Mouse (Mus musculus): Measurements from ENCODE around the gene AW011738. TPM values are rescaled to one million over a fixed set of nuclear protein-coding genes. Genes with fewer than 3 reads are reported as not detected.
A peak's percentile ranks its signal among the peaks of the same experiment; 100 is the strongest.

AW011738 gene
- polyA plus RNA-seq, 1 experiment from 2014 or later, result 6.9 TPM

- WGBS, result 48% methylated on average over 7 of the region's 7 CpGs
- H3K4me1 ChIP-seq (replicated peaks), result peaks cover 49% of the 10 kb centered on the region
- no peak overlapping the region for H3K4me3 ChIP-seq (replicated peaks)
- no peak overlapping the region for H3K4me2 ChIP-seq (replicated peaks)
- no peaks in the 10 kb centered on the region for H3K9me3 ChIP-seq
- no peak overlapping the region for H3K9ac ChIP-seq (replicated peaks)
- peaks cover 20% of the 10 kb centered on the region for H3K27me3 ChIP-seq
- no peak for ATAC-seq
- peak overlapping the region; percentile 74 for H3K27ac ChIP-seq
- H3K36me3 ChIP-seq, result peaks cover 16% of the 10 kb centered on the region
Measured at GRCm38 (mm10) chr4:156253043-156253442, 49.9 kb downstream of the AW011738 start.

GRCm38 (mm10) chr4:156254361-156255077, 51.4 kb downstream of the AW011738 start:
- Histone ChIP-seq H3K4me3 (replicated peaks) (peak overlapping the region; percentile 26), H3K9ac (replicated peaks) (peak overlapping the region; percentile 21; the same call in 1 of the 2 replicates), H3K27ac (peak overlapping the region; percentile 53), H3K4me2 (replicated peaks) (peak overlapping the region; percentile 46), H3K9me3 (no peaks in the 10 kb centered on the region), H3K4me1 (replicated peaks) (peaks cover 48% of the 10 kb centered on the region), H3K27me3 (peaks cover 20% of the 10 kb centered on the region), H3K36me3 (peaks cover 1% of the 10 kb centered on the region; the same call in 1 of the 2 replicates)
- ATAC-seq, result peak; percentile 73
- WGBS, result 2% methylated on average over 23 of the region's 30 CpGs

Small RNA genes within 50 kb of the gene (microRNA-seq; reads per million reads assigned to microRNA genes)
- gene Mir7658, result 4.9 reads per million, percentile 20 among the genes with 10 or more reads in this experiment

Other genes starting within 250 kb of the AW011738 start
- 8.2 and 11.0 TPM in 2 replicates for gene C1qtnf12, start 241.0 kb upstream of the AW011738 start, polyA plus RNA-seq (2015; fragmentation: Nextera tagmentation; extraction: Ambion mirVana)
- gene B3galt6, start 210.7 kb upstream of the AW011738 start, polyA plus RNA-seq (2015; fragmentation: Nextera tagmentation; extraction: Ambion mirVana), result 25.0 and 26.9 TPM in 2 replicates
- 125 and 128 TPM in 2 replicates for gene Sdf4, start 210.4 kb upstream of the AW011738 start, polyA plus RNA-seq (2015; fragmentation: Nextera tagmentation; extraction: Ambion mirVana)
- gene Tnfrsf4, start 189.5 kb upstream of the AW011738 start, polyA plus RNA-seq (2015; fragmentation: Nextera tagmentation; extraction: Ambion mirVana), result 0.57 TPM in 2 replicates
- gene Tnfrsf18, start 177.1 kb upstream of the AW011738 start, polyA plus RNA-seq (2015; fragmentation: Nextera tagmentation; extraction: Ambion mirVana), result 2.0 and 2.3 TPM in 2 replicates
- not detected in 2 replicates for gene Ttll10, start 143.9 kb upstream of the AW011738 start, polyA plus RNA-seq (2015; fragmentation: Nextera tagmentation; extraction: Ambion mirVana)
- 36.6 and 40.6 TPM in 2 replicates for gene 9430015G10Rik, start 93.3 kb upstream of the AW011738 start, polyA plus RNA-seq (2015; fragmentation: Nextera tagmentation; extraction: Ambion mirVana)
- 0.66 and 0.93 TPM in 2 replicates for gene Rnf223, start 72.8 kb upstream of the AW011738 start, polyA plus RNA-seq (2015; fragmentation: Nextera tagmentation; extraction: Ambion mirVana)
- gene Agrn, start 5.8 kb upstream of the AW011738 start, polyA plus RNA-seq (2015; fragmentation: Nextera tagmentation; extraction: Ambion mirVana), result 129 and 142 TPM in 2 replicates
- 1.2 and 2.0 TPM in 2 replicates for gene Isg15, start 2.5 kb upstream of the AW011738 start, polyA plus RNA-seq (2015; fragmentation: Nextera tagmentation; extraction: Ambion mirVana)
- 2.3 and 2.5 TPM in 2 replicates for gene Perm1, start 12.6 kb downstream of the AW011738 start, polyA plus RNA-seq (2015; fragmentation: Nextera tagmentation; extraction: Ambion mirVana)
- 26.4 and 28.3 TPM in 2 replicates for gene Plekhn1, start 31.6 kb downstream of the AW011738 start, polyA plus RNA-seq (2015; fragmentation: Nextera tagmentation; extraction: Ambion mirVana)
- 57.9 and 60.1 TPM in 2 replicates for gene Noc2l, start 32.7 kb downstream of the AW011738 start, polyA plus RNA-seq (2015; fragmentation: Nextera tagmentation; extraction: Ambion mirVana)
- 5.2 and 6.0 TPM in 2 replicates for gene Samd11, start 52.4 kb downstream of the AW011738 start, polyA plus RNA-seq (2015; fragmentation: Nextera tagmentation; extraction: Ambion mirVana)
- gene Vmn2r-ps159, start 127.8 kb downstream of the AW011738 start, polyA plus RNA-seq (2015; fragmentation: Nextera tagmentation; extraction: Ambion mirVana), result not detected in 2 replicates

Measured in midbrain, embryonic 13.5 days (tissue).